Mouse (Mus musculus): ENCODE results near the gene Bysl. TPM values are rescaled to one million over a fixed set of nuclear protein-coding genes. Genes with fewer than 3 reads are reported as not detected.
A peak's percentile ranks its signal among the peaks of the same experiment; 100 is the strongest.
"Not testable (repeated sequence)": the region's sequence is repeated elsewhere in the genome, so short reads cannot be mapped to it uniquely, and the experiment has no call there.

Gene Bysl
- polyA plus RNA-seq, 1 experiment from 2014 or later = 28.6 TPM

DNA sequence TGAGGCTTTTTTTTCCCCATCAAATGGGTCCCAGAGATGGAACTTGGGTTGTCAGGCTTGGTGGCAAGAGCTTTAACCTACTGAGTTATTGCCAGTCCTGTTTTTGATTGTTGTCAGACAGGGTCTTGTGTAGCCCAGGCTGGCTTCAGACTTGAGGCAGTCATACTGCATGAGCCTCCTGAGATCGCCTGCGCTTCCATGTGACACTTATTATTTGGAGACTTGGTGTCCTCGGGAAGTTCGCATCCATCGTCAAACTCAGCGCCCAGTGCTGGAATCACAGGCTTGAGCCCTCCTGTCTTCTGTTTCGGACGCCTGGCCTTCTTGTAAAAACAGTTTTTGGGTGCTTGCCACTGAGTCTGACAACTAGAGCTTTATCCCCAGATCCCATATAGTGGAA lies 4.8 kb upstream of the Bysl start:
- Histone ChIP-seq H3K27me3 (no peaks in the 10 kb centered on the region), H3K9me3 (no peaks in the 10 kb centered on the region), H3K27ac (no peak overlapping the region), H3K4me3 (no peak overlapping the region), H3K4me2 (replicated peaks) (no peak overlapping the region), H3K4me1 (peaks cover 12% of the 10 kb centered on the region), H3K9ac (no peak overlapping the region; the same call in 1 of the 2 replicates), H3K36me3 (peaks cover 70% of the 10 kb centered on the region)
- ATAC-seq (ENCODE audit: low FRiP score, low read depth) = no peak
- 93% methylated on average over 8 of the region's 8 CpGs for WGBS

DNA sequence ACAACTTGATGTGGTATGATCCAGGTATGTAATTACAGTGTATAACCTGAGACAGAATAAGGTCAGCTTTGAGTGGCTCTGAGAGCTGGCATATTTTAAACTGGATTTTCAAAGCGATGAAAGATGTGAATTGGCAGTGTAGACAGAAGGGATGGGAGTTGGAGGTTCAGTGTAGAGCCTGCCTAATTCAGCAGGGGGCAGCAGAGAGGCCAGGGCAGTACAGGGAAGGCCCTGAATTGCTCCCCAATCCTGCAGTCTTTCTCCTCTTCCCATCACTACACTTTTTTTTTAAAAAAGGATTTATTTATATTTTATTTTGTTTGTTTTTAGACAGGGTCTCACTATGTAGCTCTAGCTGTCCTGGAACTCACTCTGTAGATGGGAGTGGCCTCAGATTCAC lies 2.7 kb upstream of the Bysl start:
- WGBS = 92% methylated on average over 1 of the region's 1 CpGs
- ATAC-seq (ENCODE audit: low FRiP score, low read depth) = no peak
- peaks cover 25% of the 10 kb centered on the region for H3K4me1 ChIP-seq
- H3K27me3 ChIP-seq = no peaks in the 10 kb centered on the region
- no peak overlapping the region for H3K27ac ChIP-seq
- H3K9me3 ChIP-seq = no peaks in the 10 kb centered on the region
- peaks cover 56% of the 10 kb centered on the region for H3K36me3 ChIP-seq
- no peak overlapping the region for H3K9ac ChIP-seq
- no peak overlapping the region for H3K4me3 ChIP-seq
- no peak overlapping the region for H3K4me2 ChIP-seq (replicated peaks)

DNA sequence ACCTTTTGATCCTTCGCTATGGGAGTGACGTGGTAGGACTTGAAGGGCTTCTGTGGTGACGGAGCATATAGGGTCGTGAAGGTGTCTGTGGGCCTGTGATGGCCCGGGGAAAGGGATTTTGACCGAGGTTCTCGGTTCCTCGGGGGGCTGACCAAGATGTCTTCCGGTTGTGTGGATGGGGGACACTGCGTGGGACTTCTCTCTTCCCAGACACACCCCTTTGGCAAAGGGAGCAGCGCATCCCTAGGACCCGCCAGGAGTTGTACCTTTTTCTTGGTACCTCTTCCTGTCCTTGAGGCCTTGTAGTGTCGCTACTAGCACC lies 330 bp upstream of the Bysl start:
- Histone ChIP-seq H3K4me2 (replicated peaks) (peak overlapping the region; percentile 97), H3K27me3 (no peaks in the 10 kb centered on the region), H3K9ac (peak overlapping the region; percentile 90), H3K9me3 (no peaks in the 10 kb centered on the region), H3K36me3 (peaks cover 57% of the 10 kb centered on the region), H3K4me3 (peak overlapping the region; percentile 88), H3K4me1 (peaks cover 25% of the 10 kb centered on the region), H3K27ac (no peak overlapping the region)
- ATAC-seq (ENCODE audit: low FRiP score, low read depth) = no peak
- 0% methylated on average over 13 of the region's 13 CpGs for WGBS

DNA sequence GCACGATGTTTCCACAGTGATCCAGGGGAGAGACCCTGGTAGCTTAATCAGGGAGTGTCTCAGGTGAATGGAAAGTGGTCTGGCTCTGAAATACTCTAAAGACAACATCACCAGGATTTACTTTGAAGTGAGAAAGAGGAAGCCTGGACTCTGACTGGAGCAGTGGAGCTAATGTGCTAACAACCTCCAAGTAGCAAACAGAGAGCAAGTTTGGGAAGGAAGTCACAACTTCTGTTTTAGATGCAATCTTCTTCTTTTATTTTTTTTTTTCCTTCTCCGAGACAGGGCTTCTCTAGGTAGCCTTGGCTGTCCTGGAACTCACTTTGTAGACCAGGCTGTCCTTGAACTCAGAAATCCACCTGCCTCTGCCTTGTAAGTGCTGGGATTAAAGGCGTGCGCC lies 2.1 kb downstream of the Bysl start:
- Histone ChIP-seq H3K9me3 (no peaks in the 10 kb centered on the region), H3K9ac (no peak overlapping the region), H3K4me1 (peaks cover 25% of the 10 kb centered on the region), H3K4me3 (no peak overlapping the region), H3K4me2 (replicated peaks) (no peak overlapping the region), H3K27me3 (no peaks in the 10 kb centered on the region), H3K27ac (no peak overlapping the region), H3K36me3 (peaks cover 59% of the 10 kb centered on the region)
- no peak for ATAC-seq (ENCODE audit: low FRiP score, low read depth)
- 93% methylated on average over 4 of the region's 4 CpGs for WGBS

DNA sequence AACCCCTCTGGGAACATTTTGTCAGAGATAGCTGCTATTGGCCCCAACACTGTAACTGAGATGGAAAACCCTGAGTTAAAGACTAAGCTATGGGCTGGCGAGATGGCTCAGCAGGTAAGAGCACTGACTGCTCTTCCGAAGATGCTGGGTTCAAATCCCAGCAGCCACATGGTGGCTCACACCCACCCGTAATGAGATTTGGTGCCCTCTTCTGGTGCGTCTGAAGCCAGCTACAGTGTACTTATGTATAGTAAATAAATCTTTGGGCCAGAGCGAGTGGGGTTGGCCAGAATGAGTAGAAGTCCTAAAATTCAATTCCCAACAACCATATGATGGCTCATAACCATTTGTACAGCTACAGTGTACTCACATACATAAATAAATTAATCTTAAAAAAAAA lies 5.1 kb downstream of the Bysl start:
- no peak overlapping the region for H3K4me2 ChIP-seq (replicated peaks)
- no peaks in the 10 kb centered on the region for H3K9me3 ChIP-seq
- no peak overlapping the region for H3K27ac ChIP-seq
- no peak for ATAC-seq (ENCODE audit: low FRiP score, low read depth)
- no peaks in the 10 kb centered on the region for H3K27me3 ChIP-seq
- H3K4me1 ChIP-seq = peaks cover 13% of the 10 kb centered on the region
- H3K4me3 ChIP-seq = no peak overlapping the region
- WGBS = 78% methylated on average over 5 of the region's 5 CpGs
- peaks cover 73% of the 10 kb centered on the region for H3K36me3 ChIP-seq
- H3K9ac ChIP-seq = no peak overlapping the region

DNA sequence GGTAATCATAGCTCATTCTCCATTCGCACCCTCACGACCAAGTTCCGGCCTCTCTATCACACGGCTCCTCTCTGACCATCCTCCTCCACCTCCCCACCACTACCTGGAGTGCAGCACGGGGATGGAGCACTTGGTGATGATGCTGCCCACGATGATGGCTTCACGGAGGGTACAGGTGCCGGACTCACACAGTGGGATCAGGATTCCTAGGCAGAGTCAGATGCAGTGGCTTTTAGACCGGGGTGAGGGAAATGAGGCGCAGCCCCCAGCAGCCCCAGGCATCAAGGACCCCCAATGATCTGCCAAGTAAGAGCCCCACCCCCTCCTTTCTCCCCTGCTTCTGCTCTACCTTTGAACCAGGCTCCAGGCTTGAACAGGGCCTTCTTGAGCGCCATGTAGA lies 9.0 kb downstream of the Bysl start:
- Histone ChIP-seq H3K27me3 (no peaks in the 10 kb centered on the region), H3K27ac (no peak overlapping the region), H3K4me3 (no peak overlapping the region), H3K4me1 (peaks cover 11% of the 10 kb centered on the region), H3K36me3 (peaks cover 92% of the 10 kb centered on the region), H3K4me2 (replicated peaks) (no peak overlapping the region), H3K9me3 (no peaks in the 10 kb centered on the region), H3K9ac (no peak overlapping the region)
- ATAC-seq (ENCODE audit: low FRiP score, low read depth) = no peak
- 94% methylated on average over 11 of the region's 11 CpGs for WGBS

DNA sequence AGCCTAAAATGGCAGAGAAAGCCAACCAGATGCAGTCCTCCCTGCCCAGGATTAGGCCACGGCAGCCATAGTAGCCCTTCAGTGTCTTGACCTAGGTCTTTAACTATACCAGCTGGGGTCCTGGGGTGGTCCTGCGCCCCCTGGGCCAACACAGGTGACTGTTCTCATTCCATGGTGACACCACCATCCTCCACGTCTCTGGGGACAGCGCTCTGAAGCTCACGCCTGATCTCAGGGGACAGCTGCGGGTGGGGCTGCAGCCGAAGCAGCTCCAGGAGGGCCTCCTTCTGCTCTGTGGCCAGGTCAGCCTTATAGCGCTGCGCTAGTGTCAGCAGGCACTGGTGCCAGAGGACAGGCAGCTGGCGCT lies 9.9 kb downstream of the Bysl start:
- Histone ChIP-seq H3K9ac (no peak overlapping the region), H3K4me2 (replicated peaks) (no peak overlapping the region), H3K4me3 (no peak overlapping the region), H3K36me3 (peaks cover 90% of the 10 kb centered on the region), H3K27me3 (no peaks in the 10 kb centered on the region), H3K27ac (no peak overlapping the region), H3K4me1 (peaks cover 20% of the 10 kb centered on the region), H3K9me3 (no peaks in the 10 kb centered on the region)
- WGBS = 88% methylated on average over 10 of the region's 10 CpGs
- no peak for ATAC-seq (ENCODE audit: low FRiP score, low read depth)

DNA sequence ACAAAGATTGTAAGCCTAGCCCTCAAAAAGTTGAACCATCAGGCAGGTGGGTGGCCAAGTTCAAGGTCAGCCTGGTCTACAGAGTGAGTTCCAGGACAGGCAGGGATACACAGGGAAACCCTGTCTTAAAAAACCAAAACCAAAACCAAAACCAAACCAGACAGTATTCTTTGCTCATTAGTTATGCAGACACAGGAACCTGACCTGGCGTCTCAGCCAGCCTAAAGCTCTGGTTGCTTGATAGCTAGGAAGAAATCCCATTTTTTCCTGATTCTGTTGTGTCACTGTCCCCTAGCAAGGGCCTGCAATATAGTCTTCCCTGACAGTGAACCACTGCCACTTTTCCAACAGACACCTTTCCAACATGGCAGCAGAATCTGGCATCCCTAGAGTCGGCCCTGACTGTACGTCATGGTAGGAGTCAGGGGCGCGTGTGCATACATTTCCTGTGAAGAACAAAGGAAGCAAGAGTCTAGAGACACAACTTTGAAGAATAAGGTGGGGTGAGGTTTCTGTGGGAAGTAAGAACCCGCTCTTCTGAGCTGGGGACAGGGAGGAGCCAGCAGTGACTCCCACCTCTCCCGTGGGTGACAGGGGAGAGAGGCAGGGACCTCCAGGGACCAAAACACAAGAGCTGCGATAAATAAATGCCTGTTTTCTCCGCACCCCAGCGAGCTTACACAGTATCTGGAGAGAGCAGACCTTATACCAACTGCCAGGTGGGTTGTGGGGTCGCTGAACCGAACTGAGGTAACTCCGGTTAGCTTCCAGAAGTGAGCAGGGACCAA lies 10.5 kb downstream of the Bysl start:
- Histone ChIP-seq H3K27me3 (no peaks in the 10 kb centered on the region), H3K27ac (no peak overlapping the region; the same call in 1 of the 2 replicates), H3K4me1 (peaks cover 26% of the 10 kb centered on the region), H3K9me3 (no peaks in the 10 kb centered on the region), H3K4me2 (replicated peaks) (no peak overlapping the region), H3K4me3 (no peak overlapping the region), H3K9ac (no peak overlapping the region), H3K36me3 (peaks cover 86% of the 10 kb centered on the region)
- 88% methylated on average over 13 of the region's 13 CpGs for WGBS
- no peak for ATAC-seq (ENCODE audit: low FRiP score, low read depth)

DNA sequence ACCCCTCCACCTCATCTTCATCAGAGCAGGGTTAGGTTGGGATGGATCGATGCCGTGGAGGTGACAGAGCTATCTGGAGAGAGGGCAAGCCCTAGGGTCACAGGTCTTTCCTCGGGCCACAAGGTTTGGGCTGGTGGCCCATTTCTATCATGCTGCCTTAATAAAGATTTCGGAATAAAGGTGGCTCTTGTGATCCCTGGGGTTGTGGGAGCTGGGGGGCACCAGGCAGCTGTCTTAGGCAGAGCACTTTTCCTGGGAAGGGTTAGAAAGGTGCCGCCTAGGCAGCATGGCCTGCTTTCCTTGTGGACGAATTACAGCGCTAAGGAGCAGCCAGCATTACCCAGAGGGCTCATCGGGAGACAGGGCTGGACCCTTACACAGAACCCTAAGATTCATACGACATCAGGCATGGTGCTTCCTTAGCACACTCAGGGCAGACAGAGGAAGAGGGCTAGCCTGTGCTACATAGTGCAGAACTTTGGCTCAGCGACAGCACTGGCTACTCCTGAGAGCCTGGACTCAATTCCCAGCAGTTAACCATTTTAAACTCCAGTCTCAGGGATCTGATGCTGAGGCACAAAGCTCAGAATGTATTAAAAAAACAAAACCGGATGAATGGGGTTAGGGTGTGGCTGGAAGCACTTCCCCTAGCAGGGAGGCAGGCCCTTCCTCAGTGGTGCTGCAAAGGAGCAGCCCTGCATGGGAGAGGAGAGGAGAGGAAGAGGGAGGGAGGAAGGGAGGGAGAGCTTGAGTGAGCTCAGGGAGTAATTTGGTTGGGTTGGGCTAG lies 11.6 kb downstream of the Bysl start:
- Histone ChIP-seq H3K36me3 (peaks cover 75% of the 10 kb centered on the region), H3K4me2 (replicated peaks) (no peak overlapping the region), H3K9ac (no peak overlapping the region), H3K4me3 (no peak overlapping the region), H3K27me3 (no peaks in the 10 kb centered on the region), H3K9me3 (no peaks in the 10 kb centered on the region), H3K27ac (peak overlapping the region; percentile 61; the same call in 1 of the 2 replicates), H3K4me1 (peaks cover 31% of the 10 kb centered on the region)
- ATAC-seq (ENCODE audit: low FRiP score, low read depth) = no peak
- 74% methylated on average over 11 of the region's 11 CpGs for WGBS

DNA sequence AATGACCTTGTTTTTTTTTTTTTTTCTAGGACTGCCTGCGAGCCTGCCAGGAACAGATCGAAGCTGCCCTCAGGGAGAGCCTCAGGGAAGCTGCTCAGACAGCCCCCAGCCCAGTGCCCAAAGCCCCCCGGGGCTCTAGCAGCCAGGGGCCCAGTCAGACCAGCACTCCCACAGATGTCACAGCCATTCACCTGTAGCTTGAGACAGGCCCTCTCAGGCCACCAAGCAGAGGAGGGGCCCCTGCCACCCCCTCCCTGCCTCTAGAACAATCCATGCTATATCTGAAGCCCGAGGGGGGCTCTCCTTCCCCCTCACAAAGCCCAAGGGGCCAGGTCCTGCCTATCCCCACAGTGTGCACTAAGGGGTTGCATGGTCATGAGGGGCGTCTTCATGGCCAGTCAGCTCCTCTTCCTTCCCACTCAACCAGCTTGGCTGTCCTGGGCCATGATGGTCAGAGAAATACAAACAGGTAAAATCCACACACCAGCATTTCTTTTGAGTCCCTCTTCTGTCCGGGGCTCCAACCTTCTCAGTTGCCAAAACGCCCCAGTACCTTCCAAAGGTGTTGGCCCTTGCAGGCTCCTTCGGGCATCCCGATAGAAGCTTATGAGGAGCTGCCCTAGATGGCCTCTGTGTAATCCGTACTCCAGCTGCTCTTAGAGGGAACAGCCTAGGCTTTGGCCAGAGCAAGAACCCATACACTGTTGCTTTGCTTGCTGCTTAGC lies 12.6 kb downstream of the Bysl start:
- peak overlapping the region; percentile 40; the same call in 1 of the 2 replicates for H3K27ac ChIP-seq
- 90% methylated on average over 10 of the region's 10 CpGs for WGBS
- not testable (repeated sequence) for H3K4me2 ChIP-seq (replicated peaks); ATAC-seq (ENCODE audit: low FRiP score, low read depth); H3K9me3 ChIP-seq; H3K27me3 ChIP-seq; H3K4me3 ChIP-seq
- H3K4me1 ChIP-seq = peaks cover 31% of the 10 kb centered on the region
- H3K9ac ChIP-seq = 0 out of 2 replicates have a peak overlapping the region, but pooled peaks have one; percentile 8
- peaks cover 66% of the 10 kb centered on the region for H3K36me3 ChIP-seq

DNA sequence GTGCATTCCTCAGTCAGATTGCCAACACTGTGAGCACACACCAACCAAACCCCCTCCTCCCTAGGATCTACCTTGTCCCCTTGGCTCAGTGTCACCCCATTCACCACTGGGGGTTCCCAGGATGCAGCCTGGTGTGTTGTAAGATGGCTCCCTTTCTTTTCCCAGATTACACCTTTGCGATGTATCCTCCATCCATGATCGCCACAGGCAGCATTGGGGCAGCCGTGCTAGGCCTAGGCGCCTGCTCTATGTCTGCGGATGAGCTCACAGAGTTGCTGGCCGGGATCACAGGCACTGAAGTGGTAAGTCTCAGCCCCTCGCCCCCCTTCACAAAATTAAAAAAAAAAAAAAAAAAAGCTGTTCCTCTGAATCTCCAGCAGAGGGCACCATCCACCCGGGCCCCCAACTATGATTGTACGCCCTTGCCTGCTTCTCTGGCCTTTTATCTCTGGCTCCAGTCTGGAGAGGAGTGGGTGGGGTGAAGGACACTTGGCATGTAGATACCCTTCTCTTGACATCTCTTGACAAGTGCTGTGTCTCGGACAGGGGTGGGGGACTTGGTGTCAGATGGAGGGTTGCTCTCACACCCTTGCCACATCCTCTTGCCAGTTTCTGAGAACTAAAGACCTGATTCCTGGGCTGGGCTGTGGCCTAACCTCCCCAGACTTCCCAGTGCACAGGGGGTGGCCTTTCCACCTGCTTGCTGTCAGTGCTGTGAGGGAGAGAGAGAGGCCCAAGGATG lies 13.3 kb downstream of the Bysl start:
- no peaks in the 10 kb centered on the region for H3K9me3 ChIP-seq
- H3K4me3 ChIP-seq = peak overlapping the region; percentile 96; the same call in 1 of the 2 replicates
- peaks cover 32% of the 10 kb centered on the region for H3K4me1 ChIP-seq
- H3K9ac ChIP-seq = peak overlapping the region; percentile 96
- no peak for ATAC-seq (ENCODE audit: low FRiP score, low read depth)
- no peaks in the 10 kb centered on the region for H3K27me3 ChIP-seq
- H3K36me3 ChIP-seq = peaks cover 63% of the 10 kb centered on the region
- 23% methylated on average over 10 of the region's 10 CpGs for WGBS
- H3K4me2 ChIP-seq (replicated peaks) = peak overlapping the region; percentile 89
- peak overlapping the region; percentile 99; the same call in 1 of the 2 replicates for H3K27ac ChIP-seq

Data from limb, embryonic 13.5 days (tissue).